Mouse (Mus musculus): ENCODE data around the gene D16Ertd472e.

- TF ChIP-seq CTCF (conservative IDR thresholded peaks at IDR 0.05; ENCODE audit: insufficient read depth, insufficient read length, low read depth, low read length) (no peak), POLR2A (IDR thresholded peaks at IDR 0.05; ENCODE audit: low read depth, low read length) (no peak)
These were observed 39.2 kb downstream of the D16Ertd472e start for GRCm38 (mm10) chr16:78537322-78537721.
